Mouse (Mus musculus) frontal cortex, postnatal 36 days (tissue): ENCODE data around the gene Cdh22.

ENCODE experiments used
- DNase-seq, 2 experiments: peaks; one replicate each; pipeline ENCODE4 v3.0.0; 2022; ENCODE audit warnings: low spot score in 2 of 2

The Cdh22 gene

DNA sequence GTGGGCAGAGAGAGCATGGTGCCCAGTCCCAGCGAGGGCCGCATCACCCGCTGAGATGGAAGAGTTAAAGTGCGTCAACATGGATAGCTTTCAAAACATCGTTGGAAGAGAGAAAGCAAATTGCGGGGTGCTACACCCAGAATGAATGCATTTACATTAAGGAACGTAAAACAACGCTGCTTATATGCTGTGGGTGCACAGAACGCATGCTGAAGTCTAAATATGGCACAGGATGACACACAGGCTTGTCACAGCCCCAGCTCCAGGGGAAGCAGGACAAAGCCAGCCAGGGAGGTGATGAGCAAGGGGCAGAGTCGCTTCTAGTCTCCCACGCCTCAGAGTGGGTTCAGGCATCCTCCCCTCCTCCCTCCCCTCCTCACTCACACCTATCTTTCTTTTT lies 27.0 kb downstream of the Cdh22 start:
- peak in 1 of 2 experiments; percentile 34 for DNase-seq

DNA sequence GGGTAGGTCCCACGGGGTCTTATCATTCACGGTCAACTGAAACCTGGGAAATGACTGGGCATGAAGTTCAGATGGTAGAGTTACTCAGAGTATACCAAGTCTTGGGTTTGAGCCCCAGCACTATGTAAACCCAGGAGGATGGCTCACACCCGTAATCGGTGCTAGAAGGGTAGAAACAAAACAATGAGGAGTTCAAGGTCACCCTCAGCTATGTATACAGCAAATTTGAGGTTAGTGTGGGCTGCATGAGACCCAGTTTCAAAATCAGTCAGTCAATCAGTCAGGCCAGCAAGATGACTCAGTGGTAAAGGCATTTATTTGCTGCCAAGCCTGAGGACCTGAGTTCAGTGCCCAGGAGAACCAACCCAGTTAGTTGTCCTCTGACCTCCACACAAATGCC lies 27.6 kb downstream of the Cdh22 start:
- no peak for DNase-seq

DNA sequence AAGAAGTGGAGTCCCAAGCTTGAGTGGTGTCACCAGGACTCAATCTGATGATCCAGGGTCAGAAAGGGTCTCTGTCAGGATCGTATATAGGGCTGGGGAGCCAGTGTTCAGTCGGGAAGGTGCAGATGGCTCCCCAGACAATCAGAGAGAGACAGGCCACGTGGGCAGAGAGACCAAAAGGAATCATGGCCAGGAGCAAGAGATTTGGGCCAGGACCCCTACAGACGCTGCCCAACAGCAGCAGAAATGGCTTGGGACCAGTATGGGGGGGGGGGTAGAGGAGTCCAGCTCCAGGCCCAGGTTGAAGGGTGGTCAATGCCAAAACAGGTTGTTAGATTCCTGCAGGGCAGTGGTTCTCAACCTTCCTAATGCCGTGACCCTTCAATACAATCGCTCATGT lies 29.2 kb downstream of the Cdh22 start:
- DNase-seq: no peak

DNA sequence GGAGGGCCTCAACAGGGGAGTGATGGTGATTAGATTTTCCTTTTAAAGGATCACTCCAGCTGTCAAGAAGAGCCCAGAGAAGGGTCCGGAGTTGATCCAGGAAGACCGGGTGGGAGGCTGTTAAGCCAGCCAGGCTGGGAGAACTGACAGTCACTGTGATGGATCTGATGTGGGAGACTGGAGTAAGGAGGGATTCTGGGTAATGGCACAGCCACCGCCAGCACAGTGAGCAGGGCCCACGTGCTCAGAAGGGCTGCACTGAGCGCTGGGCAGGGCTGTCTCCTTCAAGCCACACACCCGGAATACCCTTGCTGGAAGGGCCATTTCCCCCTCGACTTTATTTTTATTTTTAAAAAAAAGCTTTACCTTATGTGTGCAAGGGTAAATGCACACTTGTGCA lies 29.7 kb downstream of the Cdh22 start:
- DNase-seq: peak in 1 of 2 experiments; percentile 46

DNA sequence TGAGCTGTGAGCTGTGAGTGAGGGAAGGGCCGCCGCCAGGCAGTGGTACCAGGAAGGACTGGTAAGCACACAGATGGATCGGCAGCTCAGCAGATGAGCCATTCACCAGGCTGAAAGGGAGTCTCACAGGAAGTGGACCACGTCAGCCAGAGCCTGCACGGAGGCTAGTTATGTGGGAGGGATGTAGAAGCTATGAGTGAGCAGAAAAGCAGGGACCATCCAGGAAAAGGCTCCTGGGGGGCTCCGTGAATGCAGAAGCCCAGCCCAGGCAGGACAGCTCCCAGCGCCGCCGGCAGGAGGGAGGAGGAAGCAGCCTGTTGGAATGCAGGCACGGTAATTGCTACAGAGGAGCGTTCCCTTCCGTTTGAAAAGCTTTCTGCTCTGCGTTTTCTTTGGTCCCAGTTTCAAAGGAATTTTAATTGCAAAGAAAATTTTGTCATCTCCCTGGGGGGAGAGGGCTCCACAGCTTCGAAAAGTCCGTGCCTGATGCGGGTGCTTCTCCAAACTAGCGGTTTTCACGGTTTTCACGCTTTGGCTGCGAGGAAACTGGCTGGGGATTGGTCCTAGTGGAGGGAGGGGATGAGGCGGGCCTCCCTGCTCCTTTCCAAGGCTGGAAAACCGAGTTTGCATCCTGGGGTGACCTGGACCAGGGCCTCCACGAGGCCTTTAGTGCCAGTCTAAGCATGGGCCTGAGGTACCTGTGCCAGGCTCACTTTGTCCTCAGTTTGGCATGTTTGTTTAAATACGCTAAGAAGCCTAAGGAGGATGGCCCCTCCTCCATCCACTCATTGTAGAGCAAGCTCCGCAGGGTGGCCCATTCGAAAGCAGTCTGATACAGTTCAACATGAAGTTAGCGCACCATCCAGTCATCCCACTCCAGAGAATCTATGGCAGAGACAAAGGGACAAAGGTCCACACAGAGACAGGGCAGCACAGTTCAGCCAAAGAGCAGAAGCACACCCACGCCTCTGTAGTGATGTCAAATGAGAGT lies 32.6 kb downstream of the Cdh22 start:
- DNase-seq: peak; percentile 65 to 67

DNA sequence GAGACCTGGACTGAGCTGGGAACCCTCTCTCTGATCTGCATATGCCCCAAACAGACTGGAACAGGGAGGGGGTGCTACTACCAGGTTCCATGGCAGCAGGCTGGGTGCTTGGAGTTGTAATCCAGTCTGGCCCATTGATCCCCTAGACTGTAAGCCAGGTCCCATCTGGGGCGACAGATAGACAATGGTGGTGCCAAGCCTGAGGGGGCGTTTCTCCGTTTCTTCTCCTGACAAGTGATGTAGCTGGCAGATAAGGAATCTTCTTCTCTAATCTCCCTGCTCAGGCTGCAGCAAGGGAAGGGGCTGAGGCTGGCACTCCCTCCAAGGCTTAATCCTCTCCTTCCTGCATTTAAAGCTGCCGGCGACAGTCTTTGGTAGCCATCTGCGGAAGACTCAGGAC lies 37.1 kb downstream of the Cdh22 start:
- DNase-seq: no peak

DNA sequence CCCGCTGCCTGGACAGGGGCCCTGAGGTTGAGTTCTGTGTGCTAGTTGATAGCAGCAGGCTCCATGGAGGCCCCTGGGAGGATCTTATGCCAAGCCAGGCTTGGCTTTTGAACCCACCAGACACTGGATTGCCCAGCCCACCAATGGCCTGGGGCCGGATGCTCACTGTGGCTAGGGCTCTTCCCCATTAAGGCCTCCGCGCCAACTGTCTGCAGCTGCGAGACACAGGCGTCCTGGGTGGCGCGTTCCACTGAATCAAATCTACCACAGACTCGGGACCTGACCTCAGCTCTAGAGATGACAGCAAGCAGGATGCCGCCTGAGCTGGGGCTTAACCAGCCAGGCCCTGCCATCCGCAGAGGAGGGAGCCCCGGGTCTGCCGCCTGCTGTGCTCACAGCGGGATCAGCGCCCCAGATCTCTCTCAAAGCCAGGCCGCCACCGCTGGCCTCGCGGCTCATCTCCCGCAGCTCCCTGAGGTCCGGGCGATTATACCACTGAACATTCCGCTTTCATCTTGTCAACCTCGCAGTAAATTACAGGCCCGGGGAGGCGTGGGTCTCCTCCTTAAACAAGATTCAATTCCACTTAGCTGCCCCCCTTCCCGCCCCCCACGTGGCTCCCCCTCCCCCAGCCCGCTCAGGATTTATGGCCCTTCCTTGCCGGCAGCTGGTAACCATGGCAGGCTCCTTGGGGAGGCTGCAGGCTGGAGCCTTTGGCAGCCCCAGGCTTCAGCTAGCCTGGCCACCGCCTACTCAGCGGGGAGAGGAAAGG lies 39.1 kb downstream of the Cdh22 start:
- DNase-seq: no peak

DNA sequence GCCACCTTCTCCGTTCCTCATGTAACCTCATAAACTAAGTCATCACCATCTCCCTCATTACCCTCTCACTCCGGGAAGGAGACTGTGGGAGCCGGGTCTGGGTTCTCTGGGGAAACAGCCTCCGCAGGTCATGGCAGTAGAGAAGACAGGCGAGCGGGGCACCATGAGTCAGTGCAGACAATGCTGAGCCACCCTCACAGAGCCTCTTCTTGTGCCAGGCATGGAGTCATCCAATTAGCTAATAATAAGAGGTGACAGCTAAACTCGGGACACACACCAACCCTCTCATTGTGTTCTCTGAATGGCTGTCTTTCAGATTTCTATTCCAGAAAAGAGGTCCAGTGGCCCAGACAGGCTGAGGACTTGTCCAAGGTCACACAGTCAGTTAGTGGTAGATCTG lies 43.2 kb downstream of the Cdh22 start:
- DNase-seq: no peak

DNA sequence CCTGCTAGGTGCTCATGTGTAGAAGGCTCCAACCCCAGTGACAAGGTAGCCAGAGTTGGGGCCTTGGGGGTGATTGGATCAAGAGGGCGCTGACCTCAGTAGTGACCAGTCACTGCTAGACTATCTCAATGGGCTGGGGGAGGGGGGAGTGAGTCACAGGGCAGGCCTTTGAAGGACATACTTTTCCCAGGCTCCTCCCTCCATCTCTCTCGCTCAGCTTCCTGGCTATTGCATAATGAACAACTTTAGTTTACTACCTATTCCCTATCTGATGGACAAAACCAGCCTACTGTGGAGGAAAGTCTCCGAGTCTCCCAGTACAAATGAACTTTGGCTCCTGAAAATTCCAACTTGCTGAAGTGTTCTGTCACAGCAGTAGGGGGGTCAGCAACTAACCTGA lies 45.1 kb downstream of the Cdh22 start:
- DNase-seq: no peak

DNA sequence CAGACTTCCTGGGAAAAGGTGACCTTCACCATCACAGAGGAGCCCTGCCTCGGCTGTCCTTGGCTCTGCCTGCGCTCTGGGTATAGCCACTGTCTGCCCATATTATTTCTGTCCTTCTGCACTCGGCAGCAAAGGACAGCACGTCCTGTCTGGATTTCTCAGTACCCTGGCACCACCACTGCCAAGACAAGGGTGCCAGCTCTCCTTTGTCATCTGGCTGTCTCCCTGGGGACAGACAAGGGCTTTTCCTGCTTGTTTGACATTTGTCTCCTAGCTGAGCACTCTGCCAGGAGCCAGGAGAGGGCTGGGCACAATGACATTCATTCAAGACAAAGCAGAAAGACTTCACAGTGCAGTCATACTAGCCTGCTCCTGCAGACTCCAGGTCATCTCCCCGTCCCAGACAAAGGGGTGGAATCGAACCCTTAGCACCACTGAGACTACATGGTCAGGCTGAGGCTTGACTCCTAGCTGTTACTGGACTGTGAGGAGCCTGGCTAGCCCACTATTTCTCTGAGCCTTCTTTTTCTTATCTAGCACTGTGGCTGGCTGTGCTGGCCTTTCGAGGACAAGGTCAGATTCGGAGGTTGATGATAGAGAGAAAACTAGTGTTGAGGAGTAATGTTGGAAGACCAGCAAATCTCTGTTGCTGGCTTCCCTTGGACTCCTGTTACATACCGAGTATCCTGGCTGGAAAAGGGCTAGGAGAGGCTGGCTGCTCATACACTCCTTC lies 46.8 kb downstream of the Cdh22 start:
- DNase-seq: no peak

DNA sequence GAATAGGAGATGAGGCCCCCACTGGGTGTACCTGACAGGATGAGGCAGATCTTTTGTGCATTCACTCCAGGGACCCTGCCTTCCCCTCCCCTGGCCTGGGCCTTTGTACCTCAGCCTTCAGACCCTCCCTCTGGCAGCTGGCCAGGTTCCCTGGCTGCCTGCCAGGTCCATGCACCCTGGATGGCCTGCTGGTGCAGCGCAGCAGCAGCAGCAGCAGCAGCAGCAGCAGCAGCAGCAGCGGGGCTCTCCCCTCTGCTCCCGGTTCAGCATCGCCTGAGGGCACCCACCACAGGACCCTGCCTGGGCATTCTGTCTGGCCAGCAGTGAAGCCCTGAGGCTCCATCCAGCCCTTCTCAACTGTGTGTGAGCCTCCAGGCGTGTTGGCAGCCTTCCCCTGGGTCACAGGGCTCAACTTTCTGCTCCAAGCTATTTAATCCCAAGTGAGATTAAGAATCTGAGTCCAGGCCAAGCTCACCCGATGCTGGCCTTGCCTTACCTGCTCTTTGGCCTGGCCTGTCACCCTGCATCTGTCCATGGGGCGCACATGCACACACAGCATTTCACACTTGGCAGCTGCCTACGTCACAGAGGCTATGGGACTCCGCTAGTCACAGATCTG lies 50.5 kb downstream of the Cdh22 start:
- no peak for DNase-seq

DNA sequence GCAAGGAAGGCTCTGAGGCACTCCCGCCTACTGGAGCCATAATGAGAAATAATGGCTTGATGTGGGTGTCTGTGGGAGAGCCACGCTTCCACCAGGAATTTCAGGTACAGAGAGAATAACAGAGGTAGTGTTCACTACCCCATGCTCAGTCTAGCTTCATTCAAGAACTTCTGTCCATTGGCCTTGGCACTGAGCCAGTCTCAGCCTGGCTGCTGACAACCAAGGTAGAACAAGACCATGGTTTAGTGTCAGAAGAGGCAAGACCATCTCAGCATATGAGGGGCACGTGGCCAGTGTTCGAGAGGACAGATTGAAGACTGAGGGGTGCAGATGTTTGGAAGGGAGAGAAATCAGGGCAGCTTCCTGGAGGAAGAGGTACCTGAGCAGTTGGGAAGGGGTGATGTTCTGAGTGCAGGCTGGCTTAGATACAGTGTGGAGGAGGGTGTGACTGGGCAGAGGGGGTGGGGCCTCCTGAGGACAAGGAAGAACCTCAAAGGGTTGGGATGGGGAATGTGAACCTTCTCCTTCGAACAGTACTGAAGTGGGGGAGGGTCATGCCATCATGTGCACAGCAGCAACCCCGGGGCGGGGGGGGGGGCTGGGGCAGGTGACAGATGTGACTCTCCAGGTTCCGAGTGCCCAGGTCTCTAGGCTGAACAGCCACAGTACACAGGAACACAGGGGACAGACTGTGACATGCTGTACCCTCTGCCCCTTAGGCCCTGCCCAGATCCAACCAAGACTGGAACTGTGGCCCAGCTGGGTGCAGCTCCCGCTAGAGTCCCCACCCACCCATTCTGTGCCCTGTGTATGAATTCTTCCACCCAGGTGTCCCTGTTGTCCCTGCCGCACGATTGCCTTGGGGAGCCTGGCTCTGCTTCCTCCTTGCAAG lies 52.3 kb downstream of the Cdh22 start:
- no peak for DNase-seq

DNA sequence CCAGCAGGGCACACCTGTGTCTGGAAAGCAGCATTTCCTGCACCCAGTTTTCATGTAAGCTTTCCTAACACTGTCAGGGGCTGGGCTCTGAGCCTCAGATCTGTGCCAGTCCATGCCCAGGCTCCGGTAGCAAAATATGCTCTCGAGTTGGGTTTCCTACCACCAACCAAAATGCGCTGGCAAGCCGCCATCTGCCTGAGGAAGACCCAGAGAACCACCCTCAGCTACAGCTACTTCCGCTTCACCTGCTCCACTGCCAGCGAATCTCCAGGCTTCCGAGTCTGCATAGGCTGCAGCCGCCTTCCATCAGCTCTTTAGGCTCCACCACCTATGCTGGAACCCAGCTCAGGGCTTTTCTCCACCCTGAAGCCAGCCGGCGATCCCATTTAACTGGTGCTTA lies 55.4 kb downstream of the Cdh22 start:
- DNase-seq: peak in 1 of 2 experiments; percentile 12

DNA sequence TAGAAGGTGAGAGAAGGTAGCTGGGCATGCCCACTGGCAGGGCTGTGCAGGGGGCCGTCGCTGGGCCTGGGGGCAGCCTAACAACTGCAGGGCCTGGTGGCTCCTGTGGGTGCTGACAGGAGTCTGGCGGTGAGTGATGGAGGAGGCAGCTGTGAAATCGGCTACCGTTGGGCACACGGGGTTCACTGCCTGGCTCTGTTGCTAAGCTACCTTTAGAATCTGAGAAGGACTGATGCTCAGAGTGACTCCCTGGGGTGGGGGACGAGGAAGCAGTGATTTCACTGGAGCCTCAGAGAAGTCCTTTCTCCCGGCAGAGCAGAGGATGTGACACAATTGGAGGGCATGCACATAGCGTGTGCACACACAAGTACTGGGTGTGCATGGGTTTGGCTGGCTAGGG lies 57.7 kb downstream of the Cdh22 start:
- no peak for DNase-seq

DNA sequence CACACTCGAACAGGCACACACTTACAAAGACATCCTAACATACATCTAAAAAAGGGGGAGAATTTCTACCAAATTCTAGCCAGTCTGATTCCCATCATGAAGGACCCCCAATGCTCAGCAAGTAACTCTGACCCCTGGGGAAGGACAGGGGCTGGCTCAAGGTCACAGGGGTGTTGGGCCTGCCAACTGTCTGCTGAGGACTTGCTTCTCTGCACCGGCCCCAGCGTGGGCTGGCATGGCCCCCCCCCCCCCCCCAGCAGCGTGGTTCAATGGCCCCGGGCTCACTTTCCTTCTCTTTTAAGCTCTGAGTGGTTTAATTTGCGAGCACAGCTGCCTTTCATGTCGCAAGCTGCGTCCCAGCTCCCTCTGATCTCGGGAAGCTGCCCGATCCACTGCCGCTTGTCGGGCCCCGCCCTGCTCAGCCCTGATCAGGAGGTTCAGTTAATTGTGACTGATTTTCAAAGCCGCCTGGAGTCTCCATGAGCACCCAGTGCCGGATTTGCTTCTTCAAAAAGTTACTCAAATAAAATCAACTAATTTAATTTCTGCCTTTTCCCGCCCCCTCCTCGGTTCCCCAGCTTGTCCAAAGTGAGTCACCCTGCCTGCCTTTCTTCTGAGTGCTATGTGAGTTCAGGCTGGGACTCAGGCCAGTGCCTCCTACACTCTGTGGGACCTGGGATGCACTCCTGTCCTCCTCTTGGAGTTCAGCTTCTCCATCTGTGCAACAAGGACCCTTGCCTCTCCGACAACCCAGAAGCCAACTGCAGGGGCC lies 67.8 kb downstream of the Cdh22 start:
- peak; percentile 63 to 66 for DNase-seq

DNA sequence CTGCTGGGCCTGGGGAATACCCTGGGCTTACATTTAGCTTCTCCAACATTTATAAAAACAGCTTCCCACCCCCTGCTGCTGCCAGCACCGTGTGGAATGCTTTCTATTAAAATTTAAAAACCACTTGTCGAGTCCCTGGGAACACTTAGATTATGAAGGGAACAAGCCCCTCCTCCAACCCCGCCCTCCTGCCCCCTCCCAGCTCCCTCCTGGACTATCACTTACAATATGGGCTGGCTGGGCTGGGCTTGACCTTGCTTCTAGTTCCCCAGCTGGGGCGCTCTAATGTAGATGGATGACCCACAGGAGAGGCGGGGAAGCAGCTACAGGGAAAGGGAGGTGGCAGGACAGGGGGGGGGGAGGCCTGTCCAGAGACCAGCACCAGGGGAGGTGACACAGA lies 72.4 kb downstream of the Cdh22 start:
- DNase-seq: no peak

DNA sequence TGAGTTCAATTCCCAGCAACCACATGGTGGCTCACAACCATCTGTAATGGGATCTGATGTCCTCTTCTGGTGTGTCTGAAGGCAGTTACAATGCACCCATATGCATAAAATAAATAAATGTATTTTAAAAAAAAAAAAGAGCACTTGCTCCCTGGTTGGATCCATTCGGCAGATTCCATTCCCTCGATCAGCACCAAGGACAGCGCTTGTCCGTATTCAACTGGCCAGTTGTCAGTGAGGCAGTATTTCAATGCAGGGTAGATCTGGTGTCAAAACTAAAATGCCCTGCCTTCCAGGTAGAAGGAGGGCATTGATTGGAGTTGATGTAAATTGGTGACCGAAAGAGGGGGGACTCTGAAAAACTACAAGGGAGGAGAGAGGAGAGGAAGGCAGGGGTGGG lies 74.2 kb downstream of the Cdh22 start:
- DNase-seq: no peak

DNA sequence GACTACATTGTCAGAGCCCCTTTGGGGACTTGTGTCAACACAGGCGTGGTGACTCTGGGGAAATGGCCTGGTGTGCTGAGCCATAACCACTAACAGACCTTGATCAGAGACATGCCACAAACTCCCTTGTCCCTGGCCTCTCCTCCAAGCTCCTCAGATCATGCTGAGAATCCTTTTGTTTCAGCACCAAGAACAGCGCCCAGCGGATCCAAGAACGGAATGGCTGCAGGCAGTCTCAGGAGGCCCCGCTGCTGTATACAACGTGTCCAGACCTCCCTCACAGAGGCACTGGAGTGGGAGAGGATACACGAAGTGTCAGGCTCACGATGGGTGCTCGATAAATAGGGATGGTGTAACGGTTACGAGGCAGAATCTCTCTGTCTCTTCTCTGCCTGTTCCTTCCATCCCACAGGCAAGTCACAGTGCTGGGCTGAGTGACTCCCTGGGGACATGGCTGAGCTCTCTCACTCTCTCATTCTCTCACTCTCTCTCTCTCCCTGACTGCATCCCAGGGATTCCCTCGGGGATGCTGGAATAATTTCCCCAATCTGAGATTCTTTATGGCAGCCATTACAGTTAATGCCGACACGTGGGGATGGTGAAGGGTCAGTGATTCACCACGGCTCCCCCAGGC lies 75.5 kb downstream of the Cdh22 start:
- DNase-seq: no peak

DNA sequence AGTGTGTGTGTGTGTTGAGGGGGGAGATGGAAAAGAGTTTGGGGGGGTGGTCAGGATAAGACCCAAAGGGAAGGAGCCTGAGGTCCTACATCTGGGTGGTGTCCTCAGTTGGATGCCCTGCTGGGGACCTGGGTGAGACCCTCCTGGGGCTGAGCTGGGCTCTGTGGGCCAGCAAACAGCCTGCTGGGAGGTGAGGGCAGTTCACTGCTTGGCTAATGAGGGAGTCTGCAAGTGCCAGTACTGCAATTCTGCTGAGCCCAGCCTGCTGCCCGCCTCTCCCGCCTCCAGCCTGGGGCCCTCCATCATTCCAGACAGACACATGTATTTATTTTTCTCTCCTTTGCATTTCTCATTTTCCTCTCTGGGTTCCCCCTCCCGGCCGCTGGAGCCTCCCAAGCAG lies 76.3 kb downstream of the Cdh22 start:
- DNase-seq: no peak
